Mouse (Mus musculus) limb, embryonic 14.5 days (tissue): ENCODE data around the gene Rab5b. TPM values are rescaled to one million over a fixed set of nuclear protein-coding genes. Genes with fewer than 3 reads are reported as not detected.

Experiments used
- ATAC-seq: fragments of 200-750 bp; cut with Nextera tagmentation; 2 replicates; pipeline ENCODE4 v1.8.0; 2017; ENCODE audit warnings: low read depth, moderate number of reproducible peaks, moderate TSS enrichment; ENCODE audit not compliant: low FRiP score
- DNase-seq: peaks from one replicate; pipeline ENCODE4 v3.0.0-alpha.2; 2015; ENCODE audit warnings: low spot score
- H3K27ac ChIP-seq: fragments of 300-500 bp; sonication (generic); replicated peaks from 2 replicates; pipeline ENCODE4 v1.5.1; 2014; ENCODE audit warnings: low read depth, mild to moderate bottlenecking, low read length, moderate library complexity, mixed read lengths
- H3K27me3 ChIP-seq: fragments of 300-500 bp; sonication (generic); 2 replicates; pipeline ENCODE4 v1.6.1; 2014; ENCODE audit warnings: low read length, mixed read lengths; ENCODE audit not compliant: control insufficient read depth, insufficient read depth
- H3K36me3 ChIP-seq: fragments of 300-500 bp; sonication (generic); 2 replicates; pipeline ENCODE4 v1.6.1; 2014; ENCODE audit warnings: mild to moderate bottlenecking, low read length, moderate library complexity, mixed read lengths; ENCODE audit not compliant: control insufficient read depth, insufficient read depth
- H3K4me1 ChIP-seq: fragments of 300-500 bp; sonication (generic); 2 replicates; pipeline ENCODE4 v1.6.1; 2014; ENCODE audit warnings: antibody characterized with exemption, low read length, mixed read lengths; ENCODE audit not compliant: control insufficient read depth, insufficient read depth
- H3K4me2 ChIP-seq: fragments of 300-500 bp; sonication (generic); replicated peaks from 2 replicates; pipeline ENCODE4 v1.6.1; 2014; ENCODE audit warnings: low read depth, mild to moderate bottlenecking, low read length, moderate library complexity; ENCODE audit not compliant: severe bottlenecking
- H3K4me3 ChIP-seq: fragments of 300-500 bp; sonication (generic); replicated peaks from 2 replicates; pipeline ENCODE4 v1.5.1; 2014; ENCODE audit warnings: low read length
- H3K9ac ChIP-seq: fragments of 300-500 bp; sonication (generic); 2 replicates; pipeline ENCODE4 v1.6.1; 2014; ENCODE audit warnings: mild to moderate bottlenecking, low read depth, low read length, moderate library complexity; ENCODE audit not compliant: severe bottlenecking
- H3K9me3 ChIP-seq: fragments of 300-500 bp; sonication (generic); 2 replicates; pipeline ENCODE4 v1.6.1; 2016; ENCODE audit warnings: low read length; ENCODE audit not compliant: control insufficient read depth
- POLR2A ChIP-seq: fragments of 200-500 bp; IDR thresholded peaks from 2 replicates; pipeline ENCODE4 v1.8.0; 2012; ENCODE audit warnings: inconsistent platforms, mild to moderate bottlenecking, moderate library complexity, borderline replicate concordance; ENCODE audit not compliant: insufficient read depth, insufficient read length; ENCODE audit errors: extremely low read depth
- WGBS: fragments of 180-500 bp; shearing (Covaris S2); extraction: QIAGEN DNeasy Blood & Tissue Kit; methylation state at CpG from one replicate; pipeline ENCODE4 v1.1.7; 2014; 5-methylcytosine and 5-hydroxymethylcytosine counted together
- polyA plus RNA-seq, 2 experiments: library from polyadenylated mRNA; depleted of rRNA in 1 of 2; stranded (reverse) in 1 of 2; unstranded in 1 of 2; fragments of >200 nt; fragmentation: Nextera tagmentation in 1 of 2; extraction: Ambion mirVana in 1 of 2; gene quantifications; 2 replicates each; pipeline versions ENCODE4 v1.2.1 to v1.2.3; 2012 to 2014

Gene Rab5b
- polyA plus RNA-seq (2012; rRNA removed) = 88.3 and 96.3 TPM in 2 replicates
- 78.8 and 86.9 TPM in 2 replicates for polyA plus RNA-seq (2014; fragmentation: Nextera tagmentation; extraction: Ambion mirVana)

GRCm38 (mm10) chr10:128695992-128696807 is at the start of gene Rab5b:
Rab5b (minus strand) TSS chr10:128696264.
- peak; percentile 95 for ATAC-seq
- H3K9me3 ChIP-seq = no peaks in the 10 kb centered on the region
- peak within 1 kb of the TSS; percentile 97 for H3K27ac ChIP-seq
- TF ChIP-seq POLR2A = peak; percentile 93; the same call in 1 of the 2 replicates
- H3K36me3 ChIP-seq = peaks cover 35% of the 10 kb centered on the region
- H3K9ac ChIP-seq = peak within 1 kb of the TSS; percentile 95
- H3K4me2 ChIP-seq = peak within 1 kb of the TSS; percentile 60
- peak; percentile 100 for DNase-seq
- H3K27me3 ChIP-seq = no peaks in the 10 kb centered on the region
- peaks cover 8% of the 10 kb centered on the region; the same call in 1 of the 2 replicates for H3K4me1 ChIP-seq
- WGBS = under 1% methylated on average over 38 of the region's 40 CpGs
- H3K4me3 ChIP-seq = peak within 1 kb of the TSS; percentile 87

GRCm38 (mm10) chr10:128744680-128745601 is 48.9 kb upstream of the Rab5b start, which contains the start of gene Dgka:
Dgka (minus strand) TSS chr10:128744855.
- no peaks in the 10 kb centered on the region for H3K9me3 ChIP-seq
- H3K4me2 ChIP-seq = peak within 1 kb of the TSS; percentile 88
- H3K9ac ChIP-seq = peak within 1 kb of the TSS; percentile 71
- H3K27me3 ChIP-seq = peaks cover 8% of the 10 kb centered on the region; the same call in 1 of the 2 replicates
- peak within 1 kb of the TSS; percentile 46 for H3K27ac ChIP-seq
- WGBS = 21% methylated on average over 18 of the region's 18 CpGs
- ATAC-seq (no peak), DNase-seq (no peak)
- H3K4me1 ChIP-seq = peaks cover 21% of the 10 kb centered on the region
- TF ChIP-seq POLR2A = no peak
- no peaks in the 10 kb centered on the region for H3K36me3 ChIP-seq
- H3K4me3 ChIP-seq = peak within 1 kb of the TSS; percentile 72

- H3K4me3 ChIP-seq = peak overlapping the region; percentile 72
- no peak for ATAC-seq
- no peak for DNase-seq
- peak overlapping the region; percentile 88 for H3K4me2 ChIP-seq
- WGBS = 15% methylated on average over 8 of the region's 8 CpGs
- no peaks in the 10 kb centered on the region for H3K9me3 ChIP-seq
- TF ChIP-seq POLR2A = no peak
- peaks cover 18% of the 10 kb centered on the region for H3K4me1 ChIP-seq
- peak overlapping the region; percentile 71 for H3K9ac ChIP-seq
- H3K27ac ChIP-seq = peak overlapping the region; percentile 46; the same call in 1 of the 2 replicates
- no peaks in the 10 kb centered on the region for H3K36me3 ChIP-seq
- peaks cover 8% of the 10 kb centered on the region; the same call in 1 of the 2 replicates for H3K27me3 ChIP-seq
These were observed 48.1 kb upstream of the Rab5b start for GRCm38 (mm10) chr10:128744211-128744610.

GRCm38 (mm10) chr10:128743791-128744191 is 47.7 kb upstream of the Rab5b start:
- Histone ChIP-seq H3K9me3 (no peaks in the 10 kb centered on the region), H3K27me3 (peaks cover 8% of the 10 kb centered on the region; the same call in 1 of the 2 replicates), H3K9ac (peak overlapping the region; percentile 71)

More at GRCm38 (mm10) chr10:128743791-128744191, 47.7 kb upstream of the Rab5b start:
- peak overlapping the region; percentile 72 for H3K4me3 ChIP-seq
- H3K36me3 ChIP-seq = no peaks in the 10 kb centered on the region
- DNase-seq = peak; percentile 54
- peak overlapping the region; percentile 88 for H3K4me2 ChIP-seq
- ATAC-seq = peak; percentile 18
- peak overlapping the region; percentile 46 for H3K27ac ChIP-seq
- under 1% methylated on average over 36 of the region's 37 CpGs for WGBS
- H3K4me1 ChIP-seq = peaks cover 16% of the 10 kb centered on the region
- TF ChIP-seq POLR2A = no peak
